Mouse (Mus musculus) embryonic fibroblast, embryonic 13.5 days (primary cell): Measurements from ENCODE around the gene Olfr1223.

Experiments
- CTCF ChIP-seq: IDR thresholded peaks from 2 replicates; pipeline ENCODE4 v1.5.1; 2011; ENCODE audit warnings: mild to moderate bottlenecking, control low read depth, low read length, moderate library complexity, borderline replicate concordance; ENCODE audit not compliant: insufficient read depth
- POLR2A ChIP-seq: IDR thresholded peaks from 2 replicates; pipeline ENCODE4 v1.6.1; 2011; ENCODE audit warnings: low read depth, mild to moderate bottlenecking, control low read depth, low read length, moderate library complexity

DNA sequence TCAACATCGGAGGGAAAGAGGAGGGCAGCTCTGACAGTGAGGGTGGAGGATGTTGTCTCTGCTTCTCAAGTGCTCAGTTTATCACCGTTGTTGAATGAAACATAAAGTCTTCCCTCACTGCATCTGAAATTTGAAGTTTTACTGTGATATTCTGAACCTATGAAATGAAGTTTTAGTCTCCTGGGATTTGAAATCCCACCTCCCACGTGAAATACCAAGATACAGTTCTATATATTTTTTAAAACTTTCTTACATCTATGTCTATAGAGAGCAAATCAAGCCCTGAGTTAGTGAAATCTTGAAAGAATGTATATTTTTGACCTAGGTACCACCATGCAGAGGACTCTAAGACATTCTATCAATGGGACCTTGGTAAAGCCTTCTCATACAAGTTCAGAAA lies 44.6 kb downstream of the Olfr1223 start, which contains the start of gene Olfr1220:
- TF ChIP-seq CTCF (no peak), POLR2A (no peak)
